Mouse (Mus musculus) hindbrain, embryonic 15.5 days (tissue): ENCODE data around the gene Ddias. TPM values are rescaled to one million over a fixed set of nuclear protein-coding genes. Genes with fewer than 3 reads are reported as not detected.

Source experiments
- ATAC-seq: fragments of 200-750 bp; cut with Nextera tagmentation; 2 replicates; pipeline ENCODE4 v1.8.0; 2017; ENCODE audit warnings: low read depth, moderate number of reproducible peaks, moderate TSS enrichment; ENCODE audit not compliant: low FRiP score
- H3K27ac ChIP-seq: fragments of 300-500 bp; sonication (generic); replicated peaks from 2 replicates; pipeline ENCODE4 v1.5.1; 2015; ENCODE audit warnings: mild to moderate bottlenecking, inconsistent platforms
- H3K27me3 ChIP-seq: fragments of 300-500 bp; sonication (generic); 2 replicates; pipeline ENCODE4 v1.6.1; 2015; ENCODE audit warnings: control low read depth, inconsistent platforms
- H3K36me3 ChIP-seq: fragments of 300-500 bp; sonication (generic); 2 replicates; pipeline ENCODE4 v1.6.1; 2015; ENCODE audit warnings: control low read depth, inconsistent platforms
- H3K4me1 ChIP-seq: fragments of 300-500 bp; sonication (generic); replicated peaks from 2 replicates; pipeline ENCODE4 v1.6.1; 2015; ENCODE audit warnings: control low read depth, inconsistent platforms
- H3K4me2 ChIP-seq: fragments of 300-500 bp; sonication (generic); 2 replicates; pipeline ENCODE4 v1.6.1; 2015; ENCODE audit warnings: moderate library complexity, mild to moderate bottlenecking, inconsistent platforms
- H3K4me3 ChIP-seq: fragments of 300-500 bp; sonication (generic); 2 replicates; pipeline ENCODE4 v1.5.1; 2015; ENCODE audit warnings: mild to moderate bottlenecking, inconsistent platforms
- H3K9ac ChIP-seq: fragments of 300-500 bp; sonication (generic); 2 replicates; pipeline ENCODE4 v1.6.1; 2015; ENCODE audit warnings: inconsistent platforms
- H3K9me3 ChIP-seq: fragments of 300-500 bp; sonication (generic); 2 replicates; pipeline ENCODE4 v1.6.1; 2016; ENCODE audit warnings: control low read depth, inconsistent platforms
- WGBS: fragments of 180-500 bp; shearing (Covaris S2); methylation state at CpG from one replicate; pipeline ENCODE4 v1.1.7; 2015; 5-methylcytosine and 5-hydroxymethylcytosine counted together
- polyA plus RNA-seq: library from polyadenylated mRNA; unstranded; fragments of >200 nt; fragmentation: Nextera tagmentation; extraction: Ambion mirVana; gene quantifications from 2 replicates; pipeline ENCODE4 v1.2.1, GENCODE M21; 2015

Ddias gene
- polyA plus RNA-seq, 1 experiment from 2014 or later = 4.6 TPM

DNA sequence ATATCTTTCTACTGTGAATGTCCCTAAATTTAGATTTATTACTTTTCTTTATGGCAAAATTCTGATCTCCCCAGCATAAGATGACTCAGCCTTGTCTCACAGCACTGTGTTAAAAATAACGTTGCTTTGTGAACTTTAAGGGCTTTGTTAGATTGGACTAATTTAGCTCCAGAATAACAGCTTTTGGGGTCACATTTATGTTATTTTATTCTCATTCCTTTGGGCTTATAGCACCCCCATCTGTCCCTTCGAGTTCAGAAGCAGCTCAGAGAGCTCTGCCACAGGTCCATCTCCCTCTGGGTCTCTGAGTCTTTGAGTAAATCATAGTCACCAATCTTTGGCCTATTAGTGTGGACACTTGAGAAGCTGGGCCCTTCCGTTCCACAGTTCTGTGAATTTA lies 36.1 kb downstream of the Ddias start:
- no peak overlapping the region for H3K27ac ChIP-seq
- H3K9me3 ChIP-seq = no peaks in the 10 kb centered on the region
- 78% methylated on average over 3 of the region's 3 CpGs for WGBS
- H3K36me3 ChIP-seq = peaks cover 11% of the 10 kb centered on the region; the same call in 1 of the 2 replicates
- H3K4me3 ChIP-seq = no peak overlapping the region
- no peaks in the 10 kb centered on the region for H3K27me3 ChIP-seq
- H3K9ac ChIP-seq = no peak overlapping the region
- no peaks in the 10 kb centered on the region for H3K4me1 ChIP-seq
- ATAC-seq = no peak
- no peak overlapping the region for H3K4me2 ChIP-seq

- H3K4me2 ChIP-seq = no peak overlapping the region
- H3K9ac ChIP-seq = no peak overlapping the region
- no peaks in the 10 kb centered on the region for H3K4me1 ChIP-seq
- H3K36me3 ChIP-seq = peaks cover 17% of the 10 kb centered on the region
- WGBS = 90% methylated on average over 11 of the region's 11 CpGs
- H3K4me3 ChIP-seq = no peak overlapping the region
- H3K27me3 ChIP-seq = no peaks in the 10 kb centered on the region
- ATAC-seq = no peak
- H3K27ac ChIP-seq = no peak overlapping the region
- no peaks in the 10 kb centered on the region for H3K9me3 ChIP-seq
These were observed 36.8 kb downstream of the Ddias start for GRCm38 (mm10) chr7:92837226-92837625.

DNA sequence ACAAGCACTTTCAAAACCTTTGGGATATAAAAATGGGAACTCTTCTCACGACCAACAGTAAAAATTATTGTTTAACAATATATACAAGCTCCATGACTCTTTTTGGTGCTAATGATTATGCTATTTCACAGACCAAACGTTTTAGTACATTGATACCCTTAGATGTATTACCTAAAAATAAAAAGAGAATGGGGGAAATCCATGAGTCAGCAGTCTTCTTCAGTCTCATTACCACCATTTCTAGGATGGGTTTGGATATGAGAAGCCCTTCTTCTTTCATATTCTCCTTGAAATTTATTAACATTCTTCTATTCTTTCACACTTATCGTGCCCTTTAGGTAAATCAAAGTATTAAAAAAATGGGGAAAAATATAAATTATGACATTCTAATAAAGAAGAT lies 37.6 kb downstream of the Ddias start:
- Histone ChIP-seq H3K4me2 (no peak overlapping the region), H3K9me3 (no peaks in the 10 kb centered on the region), H3K4me3 (no peak overlapping the region), H3K4me1 (no peaks in the 10 kb centered on the region), H3K27me3 (no peaks in the 10 kb centered on the region), H3K27ac (no peak overlapping the region), H3K36me3 (peaks cover 17% of the 10 kb centered on the region), H3K9ac (no peak overlapping the region)
- no peak for ATAC-seq
- WGBS = 85% methylated on average over 3 of the region's 3 CpGs

DNA sequence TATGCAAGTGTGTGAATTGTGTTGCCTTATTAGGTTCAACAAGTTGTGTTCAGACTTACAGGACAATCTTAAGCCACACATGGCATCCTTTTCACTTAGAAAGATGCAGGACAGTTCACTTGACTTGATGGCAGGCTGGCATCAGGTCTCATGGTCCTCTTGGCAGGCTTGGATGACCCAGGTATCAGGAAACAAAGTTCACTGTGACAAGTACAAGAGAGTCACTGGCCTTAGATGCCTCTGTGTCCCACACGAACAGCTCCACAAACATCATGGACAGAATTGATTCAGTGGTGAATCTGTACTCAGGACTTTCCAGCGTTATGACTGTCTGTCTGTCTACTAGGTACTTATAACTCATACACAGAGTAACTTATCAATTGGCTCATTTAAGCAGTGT lies 39.7 kb downstream of the Ddias start:
- Histone ChIP-seq H3K27ac (no peak overlapping the region), H3K36me3 (peaks cover 23% of the 10 kb centered on the region), H3K9me3 (no peaks in the 10 kb centered on the region), H3K4me3 (no peak overlapping the region), H3K4me1 (no peaks in the 10 kb centered on the region), H3K27me3 (no peaks in the 10 kb centered on the region), H3K4me2 (no peak overlapping the region), H3K9ac (no peak overlapping the region)
- no peak for ATAC-seq
- whole genome bisulfite sequencing = 96% methylated on average over 2 of the region's 2 CpGs

DNA sequence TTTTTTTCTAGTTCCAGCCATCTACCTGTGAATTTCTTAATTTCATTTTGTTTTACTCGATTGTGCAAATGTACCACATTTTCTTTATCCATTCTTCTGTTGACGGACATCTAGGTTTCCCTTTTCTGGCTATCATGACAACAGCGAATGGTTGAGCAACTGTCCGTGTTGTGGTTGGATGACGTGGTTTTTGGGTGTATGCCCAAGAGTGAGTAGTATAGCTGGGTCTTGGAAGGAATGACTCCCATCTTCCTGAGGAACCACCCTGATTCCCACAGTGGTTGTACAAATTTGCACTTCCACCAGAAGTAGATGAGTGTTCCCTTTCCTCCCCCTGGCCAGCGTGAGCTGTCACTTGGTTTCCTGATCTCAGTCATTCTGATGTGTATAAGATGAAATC lies 41.7 kb downstream of the Ddias start:
- no peak overlapping the region for H3K27ac ChIP-seq

DNA sequence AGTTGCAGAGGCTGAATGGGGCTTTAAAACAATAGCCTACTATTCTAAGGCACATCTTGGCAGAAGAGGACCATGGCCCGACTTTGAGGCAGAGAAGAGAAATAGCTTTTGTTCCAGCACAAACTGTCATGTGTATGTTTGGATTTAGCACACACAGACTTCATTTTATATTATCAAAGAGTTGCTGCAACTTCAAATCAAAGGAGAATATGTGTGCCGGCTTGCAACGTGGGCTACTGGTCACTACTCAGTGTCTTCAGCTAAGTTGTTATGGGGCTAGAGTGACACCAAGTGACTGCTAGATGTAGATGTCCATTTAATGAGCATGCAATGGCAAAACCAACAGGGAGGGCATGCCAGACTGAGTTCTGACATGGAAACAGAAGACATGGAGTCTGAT lies 46.1 kb downstream of the Ddias start:
- no peak overlapping the region for H3K9ac ChIP-seq
- no peak overlapping the region for H3K4me3 ChIP-seq
- WGBS = 46% methylated on average over 3 of the region's 3 CpGs
- H3K27me3 ChIP-seq = no peaks in the 10 kb centered on the region
- no peak overlapping the region for H3K4me2 ChIP-seq
- H3K4me1 ChIP-seq = no peaks in the 10 kb centered on the region
- no peak for ATAC-seq
- no peaks in the 10 kb centered on the region for H3K9me3 ChIP-seq
- H3K36me3 ChIP-seq = peaks cover 15% of the 10 kb centered on the region
- H3K27ac ChIP-seq = no peak overlapping the region

More for the DNA sequence above, 41.7 kb downstream of the Ddias start:
- Histone ChIP-seq H3K4me3 (no peak overlapping the region), H3K9ac (no peak overlapping the region), H3K4me2 (no peak overlapping the region), H3K27me3 (no peaks in the 10 kb centered on the region), H3K4me1 (no peaks in the 10 kb centered on the region), H3K9me3 (no peaks in the 10 kb centered on the region), H3K36me3 (peaks cover 23% of the 10 kb centered on the region)
- 95% methylated on average over 6 of the region's 6 CpGs for whole genome bisulfite sequencing
- ATAC-seq = no peak

DNA sequence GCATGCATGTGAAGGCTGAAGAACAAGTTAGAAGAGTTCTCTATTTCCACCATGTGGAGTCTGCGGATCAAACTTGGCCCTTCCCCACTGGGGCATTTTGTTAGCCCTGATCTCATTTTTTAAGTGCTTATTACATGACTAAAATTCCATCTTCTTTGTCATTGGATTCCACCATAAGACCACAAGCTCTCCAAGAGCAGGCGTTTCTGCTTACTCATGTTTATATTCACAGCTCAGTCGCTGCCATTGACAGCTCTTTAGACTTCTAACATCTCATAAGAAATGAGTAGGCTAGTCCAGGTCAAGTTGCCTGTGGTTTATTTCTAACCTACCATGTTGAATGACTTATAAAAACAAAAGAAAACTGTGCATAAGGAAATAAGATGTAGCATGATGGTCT lies 47.8 kb downstream of the Ddias start:
- H3K4me3 ChIP-seq = no peak overlapping the region
- no peak overlapping the region for H3K27ac ChIP-seq
- 92% methylated on average over 3 of the region's 3 CpGs for WGBS
- no peaks in the 10 kb centered on the region for H3K9me3 ChIP-seq
- no peak for ATAC-seq
- H3K9ac ChIP-seq = no peak overlapping the region
- H3K4me1 ChIP-seq = peaks cover 7% of the 10 kb centered on the region; the same call in 1 of the 2 replicates
- H3K27me3 ChIP-seq = no peaks in the 10 kb centered on the region
- H3K4me2 ChIP-seq = no peak overlapping the region
- peaks cover 8% of the 10 kb centered on the region; the same call in 1 of the 2 replicates for H3K36me3 ChIP-seq

- no peaks in the 10 kb centered on the region for H3K9me3 ChIP-seq
- peak; percentile 61 for ATAC-seq
- H3K4me3 ChIP-seq = no peak overlapping the region
- 67% methylated on average over 1 of the region's 1 CpGs for whole genome bisulfite sequencing
- no peak overlapping the region for H3K4me2 ChIP-seq
- H3K27ac ChIP-seq = no peak overlapping the region
- H3K27me3 ChIP-seq = no peaks in the 10 kb centered on the region
- peaks cover 3% of the 10 kb centered on the region; the same call in 1 of the 2 replicates for H3K36me3 ChIP-seq
- H3K4me1 ChIP-seq = peaks cover 7% of the 10 kb centered on the region; the same call in 1 of the 2 replicates
- no peak overlapping the region for H3K9ac ChIP-seq
These were observed 51.5 kb downstream of the Ddias start for GRCm38 (mm10) chr7:92822409-92823101.

DNA sequence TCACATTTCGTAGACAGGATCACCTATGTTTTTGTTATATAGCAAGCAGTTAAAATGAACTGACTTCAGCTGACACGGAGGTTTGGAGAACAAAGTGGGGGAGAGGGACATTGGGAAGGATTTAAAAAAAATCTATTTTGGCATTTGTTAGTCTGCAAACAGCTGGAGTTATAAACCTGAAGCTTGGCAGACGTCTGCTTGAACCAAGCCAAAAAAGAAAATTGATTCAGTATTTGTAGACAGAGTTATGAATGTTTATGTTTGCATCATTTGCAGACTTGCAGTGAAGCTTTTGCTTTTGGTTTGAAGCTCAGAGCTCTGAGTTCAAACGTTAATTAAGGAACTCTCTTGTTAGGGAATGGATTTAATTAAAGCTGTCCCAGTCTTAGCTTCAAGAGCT lies 52.2 kb downstream of the Ddias start:
- H3K9ac ChIP-seq = no peak overlapping the region
- H3K9me3 ChIP-seq = no peaks in the 10 kb centered on the region
- H3K4me1 ChIP-seq = peaks cover 7% of the 10 kb centered on the region; the same call in 1 of the 2 replicates
- no peak for ATAC-seq
- H3K27me3 ChIP-seq = no peaks in the 10 kb centered on the region
- no peak overlapping the region for H3K4me2 ChIP-seq
- H3K27ac ChIP-seq = no peak overlapping the region
- 60% methylated on average over 4 of the region's 4 CpGs for WGBS
- peaks cover 3% of the 10 kb centered on the region; the same call in 1 of the 2 replicates for H3K36me3 ChIP-seq
- H3K4me3 ChIP-seq = no peak overlapping the region

- Histone ChIP-seq H3K36me3 (peaks cover 3% of the 10 kb centered on the region; the same call in 1 of the 2 replicates), H3K27me3 (no peaks in the 10 kb centered on the region), H3K9ac (no peak overlapping the region), H3K4me1 (peaks cover 7% of the 10 kb centered on the region; the same call in 1 of the 2 replicates), H3K4me3 (no peak overlapping the region), H3K27ac (no peak overlapping the region), H3K4me2 (no peak overlapping the region), H3K9me3 (no peaks in the 10 kb centered on the region)
- ATAC-seq = no peak
- WGBS = 80% methylated on average over 7 of the region's 7 CpGs
These were observed 53.0 kb downstream of the Ddias start for GRCm38 (mm10) chr7:92820941-92821465.

DNA sequence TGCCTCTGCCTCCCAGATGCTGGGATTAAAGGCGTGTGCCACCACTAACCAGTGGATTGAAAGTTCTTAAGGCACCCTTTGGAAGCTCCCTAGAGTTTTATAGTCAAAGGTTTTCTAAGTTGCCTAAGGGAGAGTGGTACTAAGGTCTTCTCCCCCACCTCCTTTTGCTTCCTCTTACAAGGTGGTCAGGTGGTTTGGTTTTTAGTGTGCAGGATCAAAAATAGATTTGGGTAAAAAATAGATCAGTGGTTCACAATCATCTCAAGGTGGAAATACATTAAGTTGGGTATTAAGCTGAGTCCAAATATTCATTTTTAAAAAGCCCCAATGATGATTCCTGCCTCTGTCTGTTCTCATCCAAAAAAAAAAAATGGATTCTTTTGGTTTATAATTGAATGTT lies 53.6 kb downstream of the Ddias start:
- H3K27me3 ChIP-seq = no peaks in the 10 kb centered on the region
- WGBS = 100% methylated on average over 1 of the region's 1 CpGs
- H3K36me3 ChIP-seq = no peaks in the 10 kb centered on the region
- no peak for ATAC-seq
- no peak overlapping the region for H3K4me2 ChIP-seq
- no peak overlapping the region for H3K4me3 ChIP-seq
- H3K9me3 ChIP-seq = no peaks in the 10 kb centered on the region
- H3K9ac ChIP-seq = no peak overlapping the region
- H3K4me1 ChIP-seq = peaks cover 7% of the 10 kb centered on the region; the same call in 1 of the 2 replicates
- H3K27ac ChIP-seq = no peak overlapping the region

DNA sequence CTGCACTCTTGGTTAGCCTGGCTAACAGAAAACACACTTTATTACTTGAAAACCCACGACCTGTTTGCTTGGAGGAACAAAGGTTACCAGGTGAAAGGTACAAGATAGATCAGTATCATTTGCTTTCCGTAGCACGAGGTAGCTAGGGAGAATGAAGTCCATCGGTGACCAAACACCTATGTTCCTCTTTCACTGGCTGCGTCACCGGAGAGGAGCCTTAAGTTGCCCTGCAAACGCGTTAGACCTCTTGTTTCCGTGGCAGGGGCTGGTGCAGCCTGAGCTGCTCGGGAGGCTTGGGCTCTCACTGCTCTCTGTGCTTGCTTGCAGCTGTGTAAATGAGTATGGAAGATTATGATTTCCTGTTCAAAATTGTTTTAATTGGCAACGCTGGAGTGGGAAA lies 54.4 kb downstream of the Ddias start:
- ATAC-seq = no peak
- Histone ChIP-seq H3K4me2 (no peak overlapping the region), H3K36me3 (no peaks in the 10 kb centered on the region), H3K27me3 (no peaks in the 10 kb centered on the region), H3K9me3 (no peaks in the 10 kb centered on the region), H3K4me1 (peaks cover 7% of the 10 kb centered on the region; the same call in 1 of the 2 replicates), H3K9ac (no peak overlapping the region), H3K4me3 (no peak overlapping the region), H3K27ac (no peak overlapping the region)
- 85% methylated on average over 11 of the region's 11 CpGs for WGBS
